Mouse (Mus musculus): ENCODE results near the gene Lexm. TPM values are rescaled to one million over a fixed set of nuclear protein-coding genes. Genes with fewer than 3 reads are reported as not detected.
A peak's percentile ranks its signal among the peaks of the same experiment; 100 is the strongest.

The Lexm gene
- polyA plus RNA-seq, 1 experiment from 2014 or later: 0.24 TPM

DNA sequence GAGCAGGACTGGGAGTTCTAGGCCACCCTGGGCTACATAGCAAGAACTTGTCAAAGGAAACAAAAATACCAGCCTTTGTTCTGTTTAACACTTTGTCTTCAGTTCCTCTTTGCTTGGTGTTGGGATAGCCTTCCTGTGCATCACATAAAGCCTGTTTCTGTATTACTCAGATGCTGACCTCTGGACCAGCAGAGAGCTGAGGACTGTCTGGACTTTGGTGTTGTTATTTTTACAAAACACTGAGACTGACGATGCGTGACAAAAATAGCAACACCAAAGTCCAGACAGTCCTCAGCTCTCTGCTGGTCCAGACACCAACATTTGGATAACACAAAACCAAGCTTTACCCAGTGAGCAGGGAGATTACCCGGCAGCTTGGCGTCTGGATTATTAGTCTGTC lies 16.3 kb downstream of the Lexm start:
- H3K4me1 ChIP-seq: no peaks in the 10 kb centered on the region
- 80% methylated on average over 4 of the region's 4 CpGs for WGBS
- no peaks in the 10 kb centered on the region for H3K27me3 ChIP-seq
- H3K36me3 ChIP-seq: no peaks in the 10 kb centered on the region
- H3K4me2 ChIP-seq (replicated peaks): no peak overlapping the region
- no peak overlapping the region for H3K9ac ChIP-seq
- ATAC-seq (ENCODE audit: insufficient number of reproducible peaks, low FRiP score, low TSS enrichment, low read depth): no peak
- no peaks in the 10 kb centered on the region for H3K9me3 ChIP-seq (replicated peaks)
- no peak overlapping the region for H3K4me3 ChIP-seq (replicated peaks)
- H3K27ac ChIP-seq (replicated peaks): no peak overlapping the region

GRCm38 (mm10) chr4:106599415-106599814 lies 17.6 kb downstream of the Lexm start:
- H3K4me2 ChIP-seq (replicated peaks): no peak overlapping the region
- 52% methylated on average over 1 of the region's 1 CpGs for WGBS
- no peak overlapping the region for H3K9ac ChIP-seq
- no peaks in the 10 kb centered on the region for H3K9me3 ChIP-seq (replicated peaks)
- ATAC-seq (ENCODE audit: insufficient number of reproducible peaks, low FRiP score, low TSS enrichment, low read depth): no peak
- H3K4me3 ChIP-seq (replicated peaks): no peak overlapping the region
- H3K27ac ChIP-seq (replicated peaks): no peak overlapping the region
- no peaks in the 10 kb centered on the region for H3K27me3 ChIP-seq
- H3K4me1 ChIP-seq: no peaks in the 10 kb centered on the region
- H3K36me3 ChIP-seq: no peaks in the 10 kb centered on the region

GRCm38 (mm10) chr4:106597741-106598140 lies 19.3 kb downstream of the Lexm start:
- H3K4me3 ChIP-seq (replicated peaks): no peak overlapping the region
- H3K9me3 ChIP-seq (replicated peaks): no peaks in the 10 kb centered on the region
- WGBS: 84% methylated on average over 4 of the region's 4 CpGs
- no peaks in the 10 kb centered on the region for H3K36me3 ChIP-seq
- no peak overlapping the region for H3K27ac ChIP-seq (replicated peaks)
- H3K9ac ChIP-seq: no peak overlapping the region
- no peak for ATAC-seq (ENCODE audit: insufficient number of reproducible peaks, low FRiP score, low TSS enrichment, low read depth)
- H3K27me3 ChIP-seq: no peaks in the 10 kb centered on the region
- no peaks in the 10 kb centered on the region for H3K4me1 ChIP-seq
- no peak overlapping the region for H3K4me2 ChIP-seq (replicated peaks)

GRCm38 (mm10) chr4:106597055-106597454 lies 20.0 kb downstream of the Lexm start:
- no peaks in the 10 kb centered on the region for H3K27me3 ChIP-seq
- 73% methylated on average over 9 of the region's 9 CpGs for WGBS
- no peak overlapping the region for H3K27ac ChIP-seq (replicated peaks)
- no peak overlapping the region for H3K4me2 ChIP-seq (replicated peaks)
- no peak overlapping the region for H3K9ac ChIP-seq
- no peaks in the 10 kb centered on the region for H3K36me3 ChIP-seq
- H3K9me3 ChIP-seq (replicated peaks): no peaks in the 10 kb centered on the region
- no peak for ATAC-seq (ENCODE audit: insufficient number of reproducible peaks, low FRiP score, low TSS enrichment, low read depth)
- no peak overlapping the region for H3K4me3 ChIP-seq (replicated peaks)
- H3K4me1 ChIP-seq: no peaks in the 10 kb centered on the region

- no peak overlapping the region for H3K9ac ChIP-seq
- H3K27me3 ChIP-seq: no peaks in the 10 kb centered on the region
- H3K4me2 ChIP-seq (replicated peaks): no peak overlapping the region
- no peak for ATAC-seq (ENCODE audit: insufficient number of reproducible peaks, low FRiP score, low TSS enrichment, low read depth)
- H3K4me1 ChIP-seq: no peaks in the 10 kb centered on the region
- H3K36me3 ChIP-seq: no peaks in the 10 kb centered on the region
- no peak overlapping the region for H3K4me3 ChIP-seq (replicated peaks)
- WGBS: 60% methylated on average over 3 of the region's 3 CpGs
- no peaks in the 10 kb centered on the region for H3K9me3 ChIP-seq (replicated peaks)
- no peak overlapping the region for H3K27ac ChIP-seq (replicated peaks)
These were observed 20.8 kb downstream of the Lexm start for GRCm38 (mm10) chr4:106596200-106596599.

GRCm38 (mm10) chr4:106593636-106594035 lies 23.4 kb downstream of the Lexm start:
- H3K9me3 ChIP-seq (replicated peaks): no peaks in the 10 kb centered on the region
- H3K4me1 ChIP-seq: no peaks in the 10 kb centered on the region
- no peak for ATAC-seq (ENCODE audit: insufficient number of reproducible peaks, low FRiP score, low TSS enrichment, low read depth)
- peaks cover 4% of the 10 kb centered on the region; the same call in 1 of the 2 replicates for H3K36me3 ChIP-seq
- H3K27ac ChIP-seq (replicated peaks): no peak overlapping the region
- no peak overlapping the region for H3K9ac ChIP-seq
- H3K4me3 ChIP-seq (replicated peaks): no peak overlapping the region
- no peaks in the 10 kb centered on the region for H3K27me3 ChIP-seq
- 57% methylated on average over 7 of the region's 7 CpGs for WGBS
- no peak overlapping the region for H3K4me2 ChIP-seq (replicated peaks)

DNA sequence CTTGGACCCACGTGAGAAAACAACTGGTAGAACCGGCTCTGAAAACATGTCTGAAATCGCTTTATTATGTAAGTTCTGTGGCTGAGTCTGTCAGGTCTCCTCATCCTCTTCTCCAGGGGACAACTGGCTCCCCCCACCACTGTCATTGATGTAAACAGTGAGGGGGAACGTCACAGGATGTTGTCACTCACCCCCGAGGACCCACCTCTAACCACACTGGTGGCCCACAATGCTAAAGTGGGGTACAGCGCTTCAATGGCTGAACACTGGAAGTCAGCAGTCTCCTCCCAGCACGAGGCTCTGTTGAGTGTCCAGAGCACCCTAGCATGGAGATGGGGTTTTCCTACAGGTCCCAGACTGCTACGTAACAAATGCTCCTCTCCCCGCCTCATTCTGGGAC lies 26.2 kb downstream of the Lexm start:
- Histone ChIP-seq H3K4me3 (replicated peaks) (no peak overlapping the region), H3K4me2 (replicated peaks) (no peak overlapping the region), H3K27ac (replicated peaks) (no peak overlapping the region), H3K27me3 (no peaks in the 10 kb centered on the region), H3K9ac (no peak overlapping the region), H3K9me3 (replicated peaks) (no peaks in the 10 kb centered on the region), H3K4me1 (no peaks in the 10 kb centered on the region), H3K36me3 (peaks cover 30% of the 10 kb centered on the region)
- 82% methylated on average over 9 of the region's 9 CpGs for WGBS
- ATAC-seq (ENCODE audit: insufficient number of reproducible peaks, low FRiP score, low TSS enrichment, low read depth): no peak

GRCm38 (mm10) chr4:106590142-106590541 lies 26.9 kb downstream of the Lexm start:
- no peak overlapping the region for H3K4me2 ChIP-seq (replicated peaks)

GRCm38 (mm10) chr4:106587075-106587474 lies 30.0 kb downstream of the Lexm start:
- no peak overlapping the region for H3K9ac ChIP-seq
- H3K4me1 ChIP-seq: no peaks in the 10 kb centered on the region
- peaks cover 57% of the 10 kb centered on the region for H3K36me3 ChIP-seq
- no peaks in the 10 kb centered on the region for H3K9me3 ChIP-seq (replicated peaks)
- 89% methylated on average over 6 of the region's 6 CpGs for WGBS
- no peak overlapping the region for H3K27ac ChIP-seq (replicated peaks)
- H3K4me2 ChIP-seq (replicated peaks): no peak overlapping the region
- H3K27me3 ChIP-seq: no peaks in the 10 kb centered on the region
- no peak for ATAC-seq (ENCODE audit: insufficient number of reproducible peaks, low FRiP score, low TSS enrichment, low read depth)
- no peak overlapping the region for H3K4me3 ChIP-seq (replicated peaks)

More at GRCm38 (mm10) chr4:106590142-106590541, 26.9 kb downstream of the Lexm start:
- Histone ChIP-seq H3K4me3 (replicated peaks) (no peak overlapping the region), H3K9me3 (replicated peaks) (no peaks in the 10 kb centered on the region), H3K27me3 (no peaks in the 10 kb centered on the region), H3K9ac (no peak overlapping the region), H3K36me3 (peaks cover 37% of the 10 kb centered on the region), H3K27ac (replicated peaks) (no peak overlapping the region), H3K4me1 (no peaks in the 10 kb centered on the region)
- no peak for ATAC-seq (ENCODE audit: insufficient number of reproducible peaks, low FRiP score, low TSS enrichment, low read depth)
- 62% methylated on average over 9 of the region's 9 CpGs for WGBS

- H3K36me3 ChIP-seq: peaks cover 72% of the 10 kb centered on the region
- 88% methylated on average over 4 of the region's 4 CpGs for WGBS
These were observed 32.4 kb downstream of the Lexm start for GRCm38 (mm10) chr4:106584665-106585064.

DNA sequence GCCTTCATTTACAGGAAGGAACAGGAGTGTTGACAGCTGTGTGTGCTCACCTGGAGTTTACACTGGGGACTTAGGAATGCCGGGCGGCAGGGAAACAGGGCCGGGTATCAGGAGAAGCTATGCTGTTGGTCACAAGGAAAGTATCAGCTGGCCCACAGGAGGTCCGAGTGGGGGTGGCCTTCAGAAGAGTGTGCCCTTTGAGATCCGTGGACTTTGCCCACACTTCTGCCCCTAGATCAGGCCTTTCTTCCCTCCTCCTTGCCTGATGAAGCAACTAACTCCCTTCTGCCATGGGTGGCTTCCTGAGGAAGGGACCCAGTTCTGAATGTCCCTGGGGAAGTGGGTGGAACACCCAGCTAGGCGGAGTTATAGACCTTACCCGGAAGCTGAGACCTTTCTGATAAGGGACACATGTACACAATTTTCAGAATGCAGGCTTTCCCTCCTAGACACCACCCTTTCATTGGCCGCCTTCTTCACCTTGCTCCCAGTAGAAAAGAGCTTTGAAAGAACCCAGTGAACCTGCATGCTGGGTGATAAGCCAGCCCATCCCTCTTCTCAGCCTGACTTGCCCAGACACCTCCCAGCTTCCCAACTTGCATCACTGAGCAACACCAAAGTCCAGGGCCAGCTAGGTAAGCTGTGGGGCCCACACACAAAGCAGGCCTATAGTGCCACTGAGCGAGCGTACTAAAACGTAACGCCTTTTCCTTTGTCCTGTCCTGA lies 34.5 kb downstream of the Lexm start:
- whole genome bisulfite sequencing: 78% methylated on average over 12 of the region's 12 CpGs
- no peak overlapping the region for H3K9ac ChIP-seq
- H3K9me3 ChIP-seq (replicated peaks): no peaks in the 10 kb centered on the region
- H3K27me3 ChIP-seq: no peaks in the 10 kb centered on the region
- no peak overlapping the region for H3K4me2 ChIP-seq (replicated peaks)
- 0 out of 2 replicates have a peak, but pooled peaks cover 4% of the 10 kb centered on the region for H3K4me1 ChIP-seq
- H3K36me3 ChIP-seq: peaks cover 76% of the 10 kb centered on the region
- no peak for ATAC-seq (ENCODE audit: insufficient number of reproducible peaks, low FRiP score, low TSS enrichment, low read depth)
- H3K4me3 ChIP-seq (replicated peaks): no peak overlapping the region
- peak overlapping the region; percentile 18; the same call in 1 of the 2 replicates for H3K27ac ChIP-seq (replicated peaks)

More at GRCm38 (mm10) chr4:106584665-106585064, 32.4 kb downstream of the Lexm start:
- no peaks in the 10 kb centered on the region for H3K4me1 ChIP-seq
- H3K27ac ChIP-seq (replicated peaks): no peak overlapping the region
- no peak overlapping the region for H3K9ac ChIP-seq
- no peaks in the 10 kb centered on the region for H3K9me3 ChIP-seq (replicated peaks)
- H3K27me3 ChIP-seq: no peaks in the 10 kb centered on the region
- H3K4me3 ChIP-seq (replicated peaks): no peak overlapping the region
- H3K4me2 ChIP-seq (replicated peaks): no peak overlapping the region
- no peak for ATAC-seq (ENCODE audit: insufficient number of reproducible peaks, low FRiP score, low TSS enrichment, low read depth)

GRCm38 (mm10) chr4:106581865-106582204 lies 35.2 kb downstream of the Lexm start:
- Histone ChIP-seq H3K27ac (replicated peaks) (no peak overlapping the region), H3K4me1 (0 out of 2 replicates have a peak, but pooled peaks cover 4% of the 10 kb centered on the region), H3K9me3 (replicated peaks) (no peaks in the 10 kb centered on the region), H3K27me3 (no peaks in the 10 kb centered on the region), H3K9ac (no peak overlapping the region), H3K4me3 (replicated peaks) (no peak overlapping the region), H3K4me2 (replicated peaks) (no peak overlapping the region), H3K36me3 (peaks cover 72% of the 10 kb centered on the region)
- WGBS: 90% methylated on average over 15 of the region's 15 CpGs
- ATAC-seq (ENCODE audit: insufficient number of reproducible peaks, low FRiP score, low TSS enrichment, low read depth): no peak

Measured in embryonic facial prominence, embryonic 15.5 days (tissue).